Mouse (Mus musculus) erythroblast, embryonic 14.5 days (primary cell): ENCODE measurements around the gene Rps6kb2.

Experiments
- GATA1 ChIP-seq: IDR thresholded peaks from 2 replicates; pipeline ENCODE4 v1.6.1; 2012; ENCODE audit warnings: low read length, inconsistent platforms, mixed read lengths
- TAL1 ChIP-seq: IDR thresholded peaks from 3 replicates; pipeline ENCODE4 v1.6.1; 2012; ENCODE audit warnings: low read length, inconsistent platforms, mixed read lengths

DNA sequence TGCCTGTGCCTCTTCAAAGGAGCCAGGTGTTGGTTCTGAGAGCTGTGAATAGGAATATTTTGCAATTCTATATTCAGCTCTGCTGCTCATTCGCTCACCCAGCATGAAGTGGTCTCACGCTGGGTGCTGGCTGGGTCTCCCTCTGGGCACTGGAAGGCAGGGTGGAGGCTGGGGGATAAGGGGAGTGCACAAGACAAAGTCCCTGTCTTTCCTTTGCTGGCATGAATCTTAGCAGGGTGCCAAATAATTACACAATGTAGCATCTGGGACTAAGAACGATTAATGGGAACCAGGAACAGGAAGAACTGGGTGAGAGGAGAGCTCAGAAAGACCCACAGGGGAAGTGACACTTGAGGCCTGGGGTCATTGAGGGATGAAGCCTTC is 16.1 kb downstream of the Rps6kb2 start:
- TF ChIP-seq GATA1 (no peak), TAL1 (no peak)
